Mouse (Mus musculus) right cerebral cortex, postnatal 14 days (tissue): Measurements from ENCODE around the gene Smtn.
A peak's percentile ranks its signal among the peaks of the same experiment; 100 is the strongest.

Source experiments
- DNase-seq: peaks from one replicate; pipeline ENCODE4 v3.0.0; 2022

Smtn gene

DNA sequence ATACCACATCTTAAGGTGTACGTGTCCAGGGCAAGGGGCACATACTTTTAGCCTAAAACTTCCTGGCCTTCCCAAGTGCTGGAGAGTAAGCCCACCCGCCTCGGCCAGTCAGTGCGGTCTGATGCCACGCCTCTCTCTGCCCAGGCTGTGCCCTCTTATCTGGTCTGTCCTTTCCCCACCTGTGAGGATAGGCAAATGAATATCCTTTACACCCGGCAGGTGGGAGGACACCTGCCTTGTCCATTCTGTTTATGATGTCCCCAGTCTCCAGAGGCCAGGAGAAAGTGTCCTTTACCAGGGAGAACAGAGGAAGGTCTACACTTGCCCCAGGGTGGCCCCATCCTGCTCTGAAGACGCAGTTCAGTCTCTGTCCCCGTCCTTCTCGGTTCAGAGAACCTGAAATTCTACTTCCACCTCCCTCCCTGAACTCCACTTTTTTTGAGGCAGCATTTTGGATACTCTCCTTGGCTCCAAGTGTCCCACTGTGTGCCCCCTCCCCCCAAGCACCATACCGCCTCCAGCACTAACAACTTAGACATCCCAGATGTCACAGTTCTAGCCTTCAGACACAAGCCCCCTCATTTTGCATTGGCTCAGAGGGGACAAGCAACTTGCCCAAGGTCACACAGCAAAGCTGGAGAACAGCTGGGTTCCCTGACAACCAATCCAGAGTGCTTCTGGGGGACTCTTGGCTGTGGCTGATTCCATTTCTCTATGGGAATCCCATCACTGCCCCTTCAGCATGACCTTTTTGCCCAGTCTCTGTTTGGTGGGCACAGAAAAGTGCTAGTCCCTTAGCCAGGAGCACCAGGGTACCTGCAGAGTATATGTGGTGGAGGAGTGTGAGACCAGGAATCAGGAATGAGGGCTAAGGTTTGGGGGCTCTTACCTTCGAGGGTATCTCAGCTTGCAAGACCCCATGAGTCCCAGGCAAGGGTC is 36.4 kb downstream of the Smtn start:
- DNase-seq, result no peak

DNA sequence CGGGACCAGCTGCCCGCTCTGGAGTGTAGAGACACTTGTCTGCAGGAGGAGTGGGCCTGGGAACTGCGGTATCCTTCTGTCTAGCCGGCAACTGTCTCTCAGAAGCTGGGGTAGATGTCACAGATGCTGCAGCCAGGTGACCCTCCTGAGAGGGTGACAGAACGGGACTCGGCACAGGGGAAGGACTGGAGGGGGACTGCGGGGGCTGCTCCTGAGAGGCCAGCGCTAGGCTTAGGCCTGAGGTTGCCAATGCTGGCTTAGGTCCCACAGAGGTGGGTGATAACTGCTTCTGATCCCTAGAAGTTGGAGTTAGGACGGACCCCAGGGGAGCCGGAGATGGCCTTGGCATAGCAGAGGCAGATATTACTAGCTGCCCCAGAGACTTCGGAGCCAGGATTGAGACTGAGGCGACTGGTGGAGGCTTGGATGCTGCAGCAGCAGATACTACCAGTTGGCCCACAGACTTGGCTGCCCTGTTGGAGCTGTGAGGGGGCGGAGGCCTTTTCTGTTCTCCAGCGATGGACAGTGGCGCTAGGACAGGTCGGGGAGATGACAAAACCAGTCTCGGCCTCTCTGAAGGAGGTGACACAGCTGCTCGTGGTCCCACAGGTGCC is 37.8 kb downstream of the Smtn start:
- no peak for DNase-seq

DNA sequence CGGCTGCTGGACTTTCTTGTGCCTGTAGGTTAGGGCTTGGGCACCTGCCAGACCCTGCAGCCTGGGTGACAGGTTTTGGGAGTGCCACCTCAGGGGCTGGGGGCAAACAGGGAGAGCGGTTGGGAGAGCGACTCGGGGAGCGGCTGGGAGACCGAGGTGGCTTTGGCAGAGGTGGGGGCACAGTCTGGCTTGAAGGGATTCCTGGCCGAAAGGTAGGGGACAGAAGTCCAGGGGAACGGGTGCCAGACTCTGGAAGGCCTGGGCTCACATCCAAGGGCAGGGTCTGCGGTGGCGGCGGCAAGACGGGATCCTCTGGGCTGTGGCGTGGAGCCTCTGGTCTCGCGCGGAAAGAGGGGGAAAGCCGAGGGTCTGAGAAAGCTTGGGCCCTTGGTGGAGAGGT is 38.4 kb downstream of the Smtn start:
- DNase-seq, result no peak

DNA sequence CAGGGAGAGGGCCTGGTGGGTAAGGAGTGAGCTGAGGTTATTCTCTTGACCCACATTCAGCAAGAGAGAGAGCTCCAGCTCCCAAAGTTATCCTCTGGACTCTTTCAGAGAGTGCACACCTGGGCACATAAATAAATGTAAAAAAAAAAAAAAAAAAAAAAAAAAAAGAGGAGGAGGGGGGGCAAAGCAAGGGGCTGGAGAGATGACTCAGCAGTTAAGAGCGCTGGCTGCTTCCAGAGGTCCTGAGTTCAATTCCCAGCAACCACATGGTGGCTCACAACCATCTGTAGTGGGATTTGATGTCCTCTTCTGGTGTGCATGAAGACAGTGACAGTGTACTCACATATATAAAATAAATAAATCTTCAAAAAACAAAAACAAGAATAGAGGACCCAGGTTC is 43.1 kb downstream of the Smtn start:
- no peak for DNase-seq

DNA sequence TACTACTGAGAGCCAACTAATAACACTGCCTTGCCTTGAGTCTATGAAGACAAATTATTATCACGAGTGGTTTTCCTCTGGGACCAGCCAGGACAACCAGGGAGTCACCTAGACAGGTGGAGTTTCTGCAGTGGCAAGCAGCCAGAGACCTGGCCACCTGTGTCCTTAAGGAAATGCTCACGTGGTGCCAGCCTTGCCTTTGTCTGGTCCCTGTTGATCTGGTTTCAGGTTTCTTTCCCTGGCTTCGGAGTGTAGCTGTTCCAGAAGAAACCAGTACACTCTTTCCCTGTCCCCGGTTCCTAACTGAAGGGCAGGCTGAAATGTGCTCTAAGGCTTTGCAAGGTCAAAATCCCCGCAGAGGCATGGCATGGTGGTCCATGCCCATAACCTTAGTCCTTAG is 43.7 kb downstream of the Smtn start:
- DNase-seq, result no peak

- no peak for DNase-seq
Observed at GRCm38 (mm10) chr11:3495496-3495895, 44.9 kb downstream of the Smtn start.

- no peak for DNase-seq
Observed at GRCm38 (mm10) chr11:3494857-3495256, 45.6 kb downstream of the Smtn start.

GRCm38 (mm10) chr11:3492748-3493147 is 47.7 kb downstream of the Smtn start:
- DNase-seq, result no peak

- no peak for DNase-seq
Observed at GRCm38 (mm10) chr11:3489036-3489435, 51.4 kb downstream of the Smtn start.

- no peak for DNase-seq
Observed at GRCm38 (mm10) chr11:3487952-3488570, 52.4 kb downstream of the Smtn start, which contains the start of gene Pla2g3. Gene Pla2g3, plus strand, starts transcription at chr11:3488284.

DNA sequence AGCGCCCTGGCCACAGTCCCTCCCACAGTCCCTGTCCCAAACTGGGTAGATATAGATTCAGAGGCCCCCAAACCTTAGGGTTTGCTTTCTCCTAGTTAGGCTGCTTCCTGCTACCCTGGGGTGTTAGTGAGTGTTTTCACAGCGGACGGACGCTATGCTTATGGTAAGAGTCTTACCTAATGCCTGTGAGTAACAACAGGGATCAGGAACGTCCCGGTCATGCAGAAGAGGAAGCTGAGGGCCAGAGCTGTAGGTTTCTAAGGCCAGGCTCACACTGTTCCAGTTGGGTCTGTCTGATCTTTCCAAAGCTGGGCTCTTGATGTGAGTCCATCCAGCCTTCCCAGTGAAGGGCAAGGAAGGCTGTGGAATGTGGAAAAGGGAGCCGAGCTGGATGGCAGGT is 54.1 kb downstream of the Smtn start:
- DNase-seq, result no peak

- no peak for DNase-seq
Observed at GRCm38 (mm10) chr11:3483980-3484642, 56.3 kb downstream of the Smtn start.

DNA sequence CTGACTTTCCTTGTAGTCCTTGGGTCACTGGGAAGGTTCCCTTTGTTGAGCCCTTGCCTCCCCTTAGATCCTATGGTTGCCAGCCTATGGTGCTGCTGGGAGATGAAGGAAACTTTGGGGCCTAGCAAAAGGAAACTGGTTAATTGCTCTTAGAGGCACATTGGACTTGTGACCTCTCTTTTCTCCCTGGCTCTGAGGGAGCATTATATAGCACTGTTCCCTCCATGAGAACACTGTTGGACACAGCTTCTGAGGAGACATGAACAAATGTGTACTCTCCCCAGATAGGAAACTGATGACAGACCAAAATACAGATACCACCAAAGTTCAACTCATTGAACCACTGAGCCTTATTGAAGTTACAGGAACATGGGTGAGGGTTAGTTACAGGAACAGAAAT is 64.9 kb downstream of the Smtn start:
- DNase-seq, result no peak

- DNase-seq, result no peak
Observed at GRCm38 (mm10) chr11:3474480-3475115, 65.8 kb downstream of the Smtn start.

GRCm38 (mm10) chr11:3472484-3472883 is 67.9 kb downstream of the Smtn start:
- DNase-seq, result peak; percentile 91

DNA sequence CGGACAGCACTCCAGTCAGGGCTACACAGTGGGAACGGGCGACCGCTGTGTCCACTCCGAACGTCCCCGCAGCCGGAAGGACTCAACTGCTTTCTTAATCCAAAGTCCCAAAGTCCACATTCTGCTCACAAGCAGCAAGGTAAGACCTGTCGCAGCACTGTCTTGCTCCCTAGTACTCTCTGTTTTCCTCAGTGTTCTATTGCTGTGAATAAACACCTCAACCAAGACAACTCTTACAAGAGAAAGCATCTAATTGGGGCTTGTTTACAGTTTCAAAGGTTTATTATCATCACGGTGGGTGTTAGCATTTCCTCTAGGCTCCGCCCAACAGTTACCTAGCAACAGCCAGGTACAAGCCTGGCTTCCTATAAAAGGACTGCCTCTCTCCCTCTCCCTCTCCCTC is 69.0 kb downstream of the Smtn start:
- DNase-seq, result no peak
